Mouse (Mus musculus) bone marrow macrophage, adult 2 months (primary cell): ENCODE data around the gene Fam209.

Experiments used
- CTCF ChIP-seq: IDR thresholded peaks from 2 replicates; pipeline ENCODE4 v1.5.1; 2012; ENCODE audit warnings: low read depth, mild to moderate bottlenecking, low read length, moderate library complexity
- POLR2A ChIP-seq: IDR thresholded peaks from 2 replicates; pipeline ENCODE4 v1.6.1; 2012; ENCODE audit warnings: mild to moderate bottlenecking, low read depth, low read length, borderline replicate concordance

DNA sequence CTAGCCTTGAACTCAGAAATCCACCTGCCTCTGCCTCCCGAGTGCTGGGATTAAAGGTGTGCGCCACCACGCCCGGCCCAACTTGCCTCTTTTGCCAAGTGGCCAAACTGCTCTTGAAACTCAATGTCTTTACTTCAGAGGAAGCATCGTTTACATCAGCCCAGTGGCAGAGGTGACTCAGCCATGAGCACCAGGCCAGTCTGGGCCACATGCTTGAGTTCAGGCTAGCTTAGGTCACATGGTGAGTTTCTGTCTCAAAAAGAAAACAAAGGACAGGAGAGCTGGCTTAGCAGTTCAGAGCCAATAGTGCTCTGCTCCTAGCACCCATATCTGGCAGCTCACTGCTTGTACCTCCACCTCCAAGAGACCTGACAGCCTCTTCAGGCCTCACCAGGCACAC lies 5.1 kb upstream of the Fam209 start:
- no peak for TF ChIP-seq POLR2A
- no peak for TF ChIP-seq CTCF
